Mouse (Mus musculus) spleen, postnatal 4 days (tissue): Measurements from ENCODE around the gene Col5a3.

Experiments
- DNase-seq, 2 experiments: peaks; one replicate each; pipeline ENCODE4 v3.0.0; 2022; ENCODE audit warnings: low spot score in 2 of 2

Col5a3 gene

GRCm38 (mm10) chr9:20747682-20748081 lies 67.2 kb downstream of the Col5a3 start:
- no peak for DNase-seq

- no peak for DNase-seq
Observed at GRCm38 (mm10) chr9:20746017-20746660, 68.7 kb downstream of the Col5a3 start, which contains the start of gene Olfm2. Gene Olfm2, minus strand, starts transcription at chr9:20746349.

GRCm38 (mm10) chr9:20745129-20745966 lies 69.5 kb downstream of the Col5a3 start:
- no peak for DNase-seq

- DNase-seq, result peak in 1 of 2 experiments; percentile 72
Observed at GRCm38 (mm10) chr9:20743946-20744738, 70.7 kb downstream of the Col5a3 start.

GRCm38 (mm10) chr9:20740407-20740806 lies 74.5 kb downstream of the Col5a3 start:
- peak; percentile 73 to 91 for DNase-seq

GRCm38 (mm10) chr9:20738251-20738999 lies 76.4 kb downstream of the Col5a3 start:
- no peak for DNase-seq

- DNase-seq, result no peak
Observed at GRCm38 (mm10) chr9:20737227-20737626, 77.6 kb downstream of the Col5a3 start.

- no peak for DNase-seq
Observed at GRCm38 (mm10) chr9:20734692-20735091, 80.2 kb downstream of the Col5a3 start.

GRCm38 (mm10) chr9:20731797-20732196 lies 83.1 kb downstream of the Col5a3 start:
- DNase-seq, result no peak

GRCm38 (mm10) chr9:20729451-20729850 lies 85.4 kb downstream of the Col5a3 start:
- no peak for DNase-seq

GRCm38 (mm10) chr9:20727601-20728113 lies 87.2 kb downstream of the Col5a3 start:
- peak; percentile 20 to 74 for DNase-seq

- no peak for DNase-seq
Observed at GRCm38 (mm10) chr9:20726859-20727600, 87.8 kb downstream of the Col5a3 start.

GRCm38 (mm10) chr9:20726134-20726858 lies 88.6 kb downstream of the Col5a3 start:
- no peak for DNase-seq

- DNase-seq, result no peak
Observed at GRCm38 (mm10) chr9:20721582-20721981, 93.3 kb downstream of the Col5a3 start.
